Mouse (Mus musculus) lung, postnatal 10 days (tissue): ENCODE results near the gene Tiparp.

Experiments used
- DNase-seq: peaks from one replicate; pipeline ENCODE4 v3.0.0; 2021

Tiparp gene

DNA sequence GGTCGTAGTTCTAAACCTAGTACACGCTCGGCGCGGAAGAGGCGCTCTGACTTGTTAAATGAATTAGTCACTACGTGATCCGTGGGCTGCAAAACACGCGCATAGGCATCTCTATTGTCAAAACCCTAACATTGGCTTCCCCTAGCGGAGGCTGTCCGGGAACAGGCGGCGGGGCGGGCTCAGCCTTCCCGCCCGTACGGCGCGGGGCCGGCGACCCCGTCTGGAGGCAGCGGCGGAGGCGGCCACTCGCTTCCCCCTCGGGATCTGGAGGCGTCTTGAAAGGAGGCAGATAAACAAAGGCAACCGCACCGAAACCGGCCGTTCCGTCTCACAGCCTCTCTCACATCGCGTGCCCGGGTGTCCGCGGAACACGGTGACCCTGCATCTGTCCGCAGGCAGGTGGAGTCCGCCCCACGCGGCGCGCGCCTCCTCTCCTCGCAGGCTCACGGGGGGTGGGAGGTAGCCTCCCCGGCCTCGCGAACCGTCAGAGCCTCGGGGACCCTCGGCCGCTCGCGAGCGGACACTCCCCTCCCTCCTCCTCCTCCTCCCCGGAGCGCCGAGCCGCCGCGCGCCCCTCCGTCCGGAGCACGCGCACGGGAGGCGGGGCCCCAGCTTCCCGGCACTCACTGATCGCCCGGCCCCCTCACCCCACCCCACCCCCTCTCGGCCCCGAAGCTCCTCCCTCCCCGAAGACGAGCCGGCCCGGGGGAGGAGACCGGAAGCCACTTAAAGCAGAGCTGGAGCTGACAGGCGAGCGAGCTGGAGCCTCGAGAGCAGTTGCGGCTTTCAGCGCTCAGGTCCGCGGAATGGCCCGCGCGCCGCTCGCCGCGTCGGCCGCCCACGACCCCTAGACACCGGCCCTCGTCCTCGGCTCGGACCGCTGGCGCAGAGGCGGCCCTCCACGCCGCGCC is at the start of gene Tiparp:
Gene Tiparp, plus strand, starts transcription at position 720 of the 911 bp plus-strand sequence.
- peak; percentile 95 for DNase-seq

DNA sequence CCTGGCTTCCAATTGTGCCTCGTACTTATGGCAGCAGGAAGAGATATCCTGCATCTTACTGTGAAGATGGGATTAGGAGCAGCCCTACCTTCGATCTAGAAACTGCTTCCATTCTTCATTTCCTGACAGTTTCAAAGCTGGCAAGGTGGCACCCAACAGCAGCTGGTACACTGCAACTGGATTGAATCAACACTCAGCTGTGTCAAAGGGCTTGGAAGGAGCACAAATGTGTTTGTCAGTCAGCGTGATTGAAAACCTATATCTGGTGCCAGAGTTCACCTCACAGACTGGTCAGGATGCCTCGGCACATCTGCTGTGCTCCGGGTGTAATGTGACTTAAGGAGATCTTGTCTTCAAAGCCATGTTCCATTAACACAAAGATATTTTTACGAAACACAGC is 47.5 kb upstream of the Tiparp start:
- no peak for DNase-seq

GRCm38 (mm10) chr3:65482266-65482665 is 45.9 kb upstream of the Tiparp start:
- DNase-seq = peak; percentile 29

- peak; percentile 47 for DNase-seq
Measured at GRCm38 (mm10) chr3:65482698-65483407, 45.4 kb upstream of the Tiparp start.

- DNase-seq = no peak
Measured at GRCm38 (mm10) chr3:65484161-65484733, 44.0 kb upstream of the Tiparp start.

- no peak for DNase-seq
Measured at GRCm38 (mm10) chr3:65487419-65488088, 40.7 kb upstream of the Tiparp start.

GRCm38 (mm10) chr3:65488556-65489244 is 39.5 kb upstream of the Tiparp start:
- DNase-seq = no peak

GRCm38 (mm10) chr3:65489601-65490000 is 38.6 kb upstream of the Tiparp start:
- no peak for DNase-seq

DNA sequence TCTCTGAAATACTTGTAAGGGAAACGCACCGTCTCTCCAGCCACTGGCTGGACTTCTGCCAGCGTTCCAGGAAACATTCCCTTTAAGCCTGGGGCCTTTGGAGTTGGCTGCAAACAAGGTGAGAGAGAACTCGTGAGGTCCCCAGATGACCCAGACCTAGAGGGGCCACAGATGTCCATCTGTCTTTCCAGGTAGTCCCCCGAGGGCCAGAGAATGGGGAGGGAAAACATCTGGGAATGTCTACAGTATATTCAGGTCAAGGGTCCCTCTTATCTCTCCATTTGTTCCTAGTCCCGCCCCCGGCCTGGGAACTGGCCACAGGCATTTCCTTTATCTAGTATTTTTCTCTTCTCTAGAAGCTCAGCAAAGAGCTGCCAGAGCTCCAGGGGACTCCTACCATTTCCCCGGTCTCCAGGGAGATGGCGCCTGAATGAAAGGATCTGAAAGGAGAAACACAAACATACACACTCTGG is 33.9 kb upstream of the Tiparp start:
- peak; percentile 46 for DNase-seq

GRCm38 (mm10) chr3:65507766-65508165 is 20.4 kb upstream of the Tiparp start:
- DNase-seq = no peak

DNA sequence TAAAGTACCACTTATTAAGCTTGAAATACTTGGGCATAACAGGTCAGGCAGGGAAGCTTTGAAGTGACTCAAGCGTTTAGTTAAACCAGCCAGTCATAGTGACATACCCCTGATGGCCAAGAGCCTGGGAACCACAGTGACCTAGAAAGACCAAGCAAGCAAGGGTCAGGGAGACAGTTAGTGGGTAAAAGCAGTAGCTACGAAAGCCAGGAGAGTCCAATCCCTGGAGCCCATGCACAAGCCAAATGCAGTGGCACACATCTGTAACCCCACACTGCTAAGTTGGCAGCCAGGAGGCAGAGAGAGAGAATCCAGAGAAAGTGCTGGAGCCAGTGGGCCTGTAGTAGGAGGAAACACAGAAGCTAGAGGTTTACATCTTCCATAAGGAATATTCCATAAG is 17.6 kb upstream of the Tiparp start:
- no peak for DNase-seq

DNA sequence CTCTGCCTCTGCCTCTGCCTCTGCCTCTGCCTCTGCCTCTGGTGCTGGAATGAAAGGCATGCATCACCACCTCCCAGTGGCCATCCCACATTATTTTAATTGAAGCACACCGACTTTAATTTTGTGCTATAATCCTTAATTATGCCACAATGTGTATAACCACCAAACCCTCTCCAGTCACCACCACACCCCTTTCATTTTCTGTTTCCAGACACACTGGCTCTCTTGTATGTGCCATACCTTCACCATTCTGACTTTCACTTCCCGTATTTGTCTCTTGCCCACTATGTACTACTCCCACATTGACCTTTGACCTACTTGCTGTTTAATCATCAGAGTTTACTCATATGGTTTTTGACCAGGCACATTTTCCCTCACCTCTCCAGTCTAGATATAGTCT is 12.5 kb upstream of the Tiparp start:
- no peak for DNase-seq

GRCm38 (mm10) chr3:65516526-65516925 is 11.7 kb upstream of the Tiparp start:
- DNase-seq = no peak

GRCm38 (mm10) chr3:65517141-65517540 is 11.1 kb upstream of the Tiparp start:
- no peak for DNase-seq

- DNase-seq = no peak
Measured at GRCm38 (mm10) chr3:65517747-65518527, 10.3 kb upstream of the Tiparp start.

DNA sequence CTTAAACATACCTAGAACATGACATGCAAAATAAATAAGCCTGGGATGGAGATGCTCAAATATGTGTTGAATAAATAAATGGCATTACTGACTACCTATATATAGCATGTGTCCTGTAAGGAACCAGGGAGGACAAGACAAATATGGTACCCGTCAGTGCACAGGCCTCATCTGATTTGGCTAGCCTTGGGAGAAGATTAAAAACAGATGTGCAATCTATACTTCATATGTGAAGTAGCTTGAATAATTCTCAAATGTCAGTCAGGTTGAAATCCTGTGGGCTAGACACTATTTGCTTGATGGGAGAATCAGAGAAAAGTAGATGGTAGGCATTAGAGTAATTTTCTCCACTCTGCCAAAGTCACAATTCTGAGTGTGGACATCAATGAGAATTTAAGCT is 6.8 kb upstream of the Tiparp start:
- no peak for DNase-seq

DNA sequence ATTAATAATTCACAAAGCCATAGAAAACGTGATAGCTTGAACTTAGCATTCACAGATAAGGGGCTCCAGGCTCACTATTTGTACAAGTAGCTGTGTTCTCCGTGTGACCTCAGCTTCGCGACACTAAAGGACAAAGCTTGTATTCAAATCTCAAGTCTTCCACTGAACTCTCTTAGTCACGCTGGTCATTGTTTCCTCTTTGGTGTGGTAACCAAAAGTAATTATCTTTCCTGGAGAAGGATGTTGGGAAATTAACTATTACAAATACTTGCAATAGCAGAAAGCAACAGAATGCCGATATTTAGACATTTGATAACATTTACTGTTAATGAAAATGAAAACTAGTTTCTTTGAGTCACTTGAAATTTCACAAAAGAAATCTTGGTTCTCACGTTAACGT is 4.8 kb upstream of the Tiparp start:
- no peak for DNase-seq

GRCm38 (mm10) chr3:65525731-65526130 is 2.5 kb upstream of the Tiparp start:
- no peak for DNase-seq

DNA sequence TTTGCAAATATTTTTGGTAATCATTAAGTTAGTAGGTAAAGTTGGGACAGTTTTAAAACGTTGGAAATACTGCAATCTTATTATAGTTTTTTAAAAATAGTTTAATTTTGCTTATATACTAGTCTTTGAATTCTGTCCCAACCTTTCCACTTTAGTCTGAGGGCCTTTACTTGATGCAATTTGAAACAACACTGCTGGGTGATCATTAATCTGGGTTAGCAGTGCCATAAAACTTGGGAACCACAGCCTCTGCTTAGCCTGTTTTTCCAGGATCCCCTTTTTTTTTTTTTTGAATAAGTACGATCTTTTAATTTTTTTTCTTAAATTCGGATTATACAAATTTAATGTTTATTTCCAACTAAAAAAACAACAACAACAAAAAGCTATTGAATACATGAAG is 1.0 kb upstream of the Tiparp start:
- no peak for DNase-seq

DNA sequence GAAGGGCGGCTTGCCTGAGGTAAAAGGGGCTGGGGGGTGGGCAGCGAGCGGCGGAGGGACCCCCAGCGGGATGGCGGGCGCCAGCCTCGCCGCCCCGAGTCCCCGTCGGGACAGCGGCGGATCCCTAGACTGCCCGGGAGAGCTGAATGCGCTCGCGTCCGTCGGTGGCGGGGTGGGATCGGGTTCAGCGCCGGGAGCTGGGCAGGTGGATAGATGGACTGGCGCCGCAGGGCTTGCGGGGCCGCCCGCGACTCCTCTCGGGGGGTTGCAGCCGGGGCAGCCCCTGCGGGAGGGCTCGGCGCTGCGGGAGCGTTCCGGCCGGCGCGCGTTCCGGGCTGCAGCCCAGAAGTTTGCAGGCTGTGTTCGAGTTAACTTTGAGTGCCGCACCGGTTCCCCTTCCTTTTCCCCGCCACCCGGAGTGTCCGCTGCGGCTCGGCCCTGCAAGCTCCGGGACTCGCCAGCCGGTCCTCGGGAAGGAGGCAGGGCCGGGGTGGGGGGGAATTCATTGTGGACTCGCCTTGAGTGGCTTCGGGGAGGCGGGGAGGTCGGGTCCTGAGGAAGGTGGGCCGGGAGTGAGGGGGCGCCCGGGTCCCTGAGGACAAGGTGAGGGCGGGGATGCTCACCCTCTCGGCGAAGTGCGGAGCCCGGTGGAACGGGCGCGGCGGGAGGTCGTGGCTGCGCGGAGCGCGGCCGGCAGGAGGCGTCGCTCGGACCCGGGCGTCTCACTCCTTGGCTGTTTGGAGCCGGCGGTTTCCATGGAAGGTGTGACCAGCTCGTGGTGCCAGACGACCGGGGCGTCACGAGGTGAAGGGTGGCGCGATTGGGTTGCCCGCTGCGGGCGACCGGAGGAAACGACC is 632 bp downstream of the Tiparp start:
- peak; percentile 77 for DNase-seq
